Mouse (Mus musculus) hindbrain, embryonic 11.5 days (tissue): ENCODE data around the gene Wfikkn1. TPM values are rescaled to one million over a fixed set of nuclear protein-coding genes. Genes with fewer than 3 reads are reported as not detected.
A peak's percentile ranks its signal among the peaks of the same experiment; 100 is the strongest.

ENCODE experiments used
- ATAC-seq: fragments of 200-750 bp; cut with Nextera tagmentation; 2 replicates; pipeline ENCODE4 v1.8.0; 2017; ENCODE audit warnings: mild to moderate bottlenecking, moderate TSS enrichment, moderate library complexity; ENCODE audit not compliant: low FRiP score
- DNase-seq: peaks from one replicate; pipeline ENCODE4 v3.0.0-alpha.2; 2015; ENCODE audit warnings: low spot score
- H3K27ac ChIP-seq: fragments of 300-500 bp; sonication (generic); 2 replicates; pipeline ENCODE4 v1.5.1; 2014; ENCODE audit warnings: mild to moderate bottlenecking, low read depth, low read length
- H3K27me3 ChIP-seq: fragments of 300-500 bp; sonication (generic); 2 replicates; pipeline ENCODE4 v1.6.1; 2014; ENCODE audit warnings: mild to moderate bottlenecking, low read length, moderate library complexity, mixed read lengths; ENCODE audit not compliant: control insufficient read depth, insufficient read depth
- H3K36me3 ChIP-seq: fragments of 300-500 bp; sonication (generic); 2 replicates; pipeline ENCODE4 v1.6.1; 2014; ENCODE audit warnings: mild to moderate bottlenecking, low read length, moderate library complexity, mixed read lengths; ENCODE audit not compliant: control insufficient read depth, insufficient read depth
- H3K4me1 ChIP-seq: fragments of 300-500 bp; sonication (generic); replicated peaks from 2 replicates; pipeline ENCODE4 v1.6.1; 2014; ENCODE audit warnings: low read length, mixed read lengths; ENCODE audit not compliant: control insufficient read depth, insufficient read depth
- H3K4me2 ChIP-seq: fragments of 300-500 bp; sonication (generic); replicated peaks from 2 replicates; pipeline ENCODE4 v1.6.1; 2014; ENCODE audit warnings: mild to moderate bottlenecking, low read depth, low read length
- H3K4me3 ChIP-seq: fragments of 300-500 bp; sonication (generic); 2 replicates; pipeline ENCODE4 v1.5.1; 2014; ENCODE audit warnings: low read depth, low read length
- H3K9ac ChIP-seq: fragments of 300-500 bp; sonication (generic); 2 replicates; pipeline ENCODE4 v1.6.1; 2014; ENCODE audit warnings: low read depth, low read length
- H3K9me3 ChIP-seq: fragments of 300-500 bp; sonication (generic); 2 replicates; pipeline ENCODE4 v1.6.1; 2016; ENCODE audit warnings: low read length; ENCODE audit not compliant: control insufficient read depth
- WGBS: fragments of 180-500 bp; shearing (Covaris S2); extraction: QIAGEN DNeasy Blood & Tissue Kit; methylation state at CpG from one replicate; pipeline ENCODE4 v1.1.7; 2014; 5-methylcytosine and 5-hydroxymethylcytosine counted together
- polyA plus RNA-seq: library from polyadenylated mRNA; unstranded; fragments of >200 nt; fragmentation: Nextera tagmentation; extraction: Ambion mirVana; gene quantifications from 2 replicates; pipeline ENCODE4 v1.2.1, GENCODE M21; 2014

Wfikkn1 gene
- polyA plus RNA-seq, 1 experiment from 2014 or later, result 0.71 TPM

DNA sequence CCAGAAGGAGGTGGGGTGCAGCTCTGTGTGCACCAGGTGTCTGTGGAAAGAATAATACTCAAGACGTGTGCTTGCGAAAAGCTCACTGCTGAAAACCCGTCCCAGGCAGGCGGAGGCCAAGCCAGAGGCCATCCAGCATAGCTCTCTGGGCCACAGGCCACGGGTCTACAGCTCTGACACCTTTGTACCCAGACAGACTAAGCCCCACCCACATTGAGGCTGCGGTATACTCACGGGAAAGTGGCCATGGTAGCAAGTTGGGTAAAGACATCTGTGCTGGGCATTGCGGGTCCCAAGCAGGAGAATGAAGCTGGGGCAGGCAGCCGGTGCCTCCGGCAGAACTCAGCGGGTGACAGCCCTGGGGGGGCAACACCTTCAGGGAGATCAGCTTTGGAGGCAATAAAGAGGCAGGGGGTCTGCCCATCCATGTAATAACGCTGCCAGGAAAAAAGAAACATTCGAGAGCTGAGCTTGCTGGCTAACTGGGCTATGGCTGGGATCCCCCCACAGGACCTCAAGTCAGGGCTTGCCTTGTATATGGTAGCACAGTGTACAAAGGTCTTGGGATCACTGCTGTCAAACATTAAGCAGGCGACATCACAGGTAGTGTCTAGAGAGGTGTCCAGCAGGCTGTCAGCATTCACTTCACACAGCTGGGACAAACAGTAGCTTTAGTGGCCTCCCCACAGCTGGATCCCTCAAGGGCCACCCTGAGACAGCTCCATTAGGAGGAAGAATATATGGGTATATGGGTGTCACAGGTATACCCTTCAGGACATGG is 41.0 kb downstream of the Wfikkn1 start:
- H3K27me3 ChIP-seq, result no peaks in the 10 kb centered on the region
- no peak overlapping the region for H3K4me3 ChIP-seq
- ATAC-seq (no peak), DNase-seq (no peak)
- H3K36me3 ChIP-seq, result peaks cover 27% of the 10 kb centered on the region
- H3K4me2 ChIP-seq, result no peak overlapping the region
- peaks cover 21% of the 10 kb centered on the region for H3K4me1 ChIP-seq
- no peaks in the 10 kb centered on the region for H3K9me3 ChIP-seq
- no peak overlapping the region for H3K9ac ChIP-seq
- no peak overlapping the region for H3K27ac ChIP-seq
- 84% methylated on average over 14 of the region's 14 CpGs for WGBS

DNA sequence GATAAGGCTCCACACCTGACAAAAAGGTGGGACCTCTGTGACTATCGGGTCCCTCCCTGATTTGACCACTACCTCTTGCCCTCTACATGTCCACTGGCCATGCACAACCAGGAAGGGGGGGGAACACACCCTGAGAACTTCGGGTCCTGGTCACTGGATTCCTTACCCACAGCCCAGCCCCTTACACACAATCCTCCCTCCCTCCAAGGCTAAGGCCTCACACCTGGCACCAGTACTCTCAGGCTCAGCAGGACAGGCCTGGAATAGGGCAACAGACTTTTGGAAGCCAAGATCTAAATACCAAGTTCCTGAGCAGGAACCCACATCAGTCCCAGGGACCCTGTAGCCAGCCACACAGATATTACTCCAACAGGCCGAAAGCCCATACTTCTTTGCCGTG is 41.8 kb downstream of the Wfikkn1 start:
- H3K27ac ChIP-seq, result peak overlapping the region; percentile 27; the same call in 1 of the 2 replicates

DNA sequence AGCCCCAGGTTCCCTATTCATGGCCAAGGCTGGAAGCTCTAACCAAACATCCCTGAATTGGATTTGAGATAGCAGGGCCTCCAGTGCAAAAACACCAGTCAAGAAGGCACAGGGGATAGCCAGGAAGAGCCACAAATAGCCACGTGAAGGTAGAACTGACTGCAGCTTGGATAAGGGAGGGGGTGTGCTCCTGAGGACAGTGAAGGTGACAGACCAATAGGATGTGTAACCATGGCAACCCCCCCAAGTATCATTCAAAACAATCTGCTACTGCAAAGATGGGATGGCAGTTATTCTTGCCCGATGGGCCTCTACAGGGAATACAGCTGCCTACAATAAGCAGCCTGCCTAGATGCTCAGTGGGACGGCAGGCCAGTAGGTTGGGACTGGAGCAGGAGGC is 43.1 kb downstream of the Wfikkn1 start:
- Histone ChIP-seq H3K4me1 (peaks cover 29% of the 10 kb centered on the region), H3K9me3 (no peaks in the 10 kb centered on the region), H3K36me3 (peaks cover 27% of the 10 kb centered on the region), H3K4me3 (no peak overlapping the region), H3K27ac (peak overlapping the region; percentile 66), H3K9ac (no peak overlapping the region; the same call in 1 of the 2 replicates), H3K27me3 (no peaks in the 10 kb centered on the region), H3K4me2 (peak overlapping the region; percentile 76; the same call in 1 of the 2 replicates)
- ATAC-seq (no peak), DNase-seq (peak; percentile 47)
- WGBS, result 28% methylated on average over 3 of the region's 3 CpGs

More for the DNA sequence above, 41.8 kb downstream of the Wfikkn1 start:
- Histone ChIP-seq H3K4me2 (no peak overlapping the region), H3K9me3 (no peaks in the 10 kb centered on the region), H3K4me1 (peaks cover 28% of the 10 kb centered on the region), H3K36me3 (peaks cover 27% of the 10 kb centered on the region), H3K27me3 (no peaks in the 10 kb centered on the region), H3K9ac (no peak overlapping the region), H3K4me3 (no peak overlapping the region)
- ATAC-seq, result no peak
- 86% methylated on average over 4 of the region's 4 CpGs for WGBS
- no peak for DNase-seq

DNA sequence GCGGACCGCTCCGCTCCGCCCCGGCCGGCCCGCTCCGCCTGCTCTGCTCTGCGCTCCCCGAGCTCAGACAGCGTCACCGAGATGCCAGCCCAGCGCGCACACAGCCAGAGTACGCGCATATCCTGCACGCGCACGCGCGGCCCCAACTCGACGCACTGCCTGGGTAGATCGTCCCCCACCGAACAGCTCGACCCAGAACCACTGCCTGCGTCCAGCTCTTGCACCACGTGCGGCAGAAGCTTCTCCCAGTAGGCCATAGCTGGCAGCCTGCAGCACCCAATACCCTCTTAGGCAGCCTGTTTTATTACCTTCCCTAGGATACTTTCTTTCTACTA is 43.6 kb downstream of the Wfikkn1 start, which contains the start of gene Rhbdl1:
TSS of gene Rhbdl1 (minus strand) at position 220 of the 335 bp plus-strand sequence.
- peak within 1 kb of the TSS; percentile 66 for H3K27ac ChIP-seq
- no peaks in the 10 kb centered on the region for H3K27me3 ChIP-seq
- peak within 1 kb of the TSS; percentile 31 for H3K4me3 ChIP-seq
- H3K36me3 ChIP-seq, result peaks cover 26% of the 10 kb centered on the region
- peak within 1 kb of the TSS; percentile 68 for H3K9ac ChIP-seq
- peak; percentile 73 for DNase-seq
- H3K4me1 ChIP-seq, result peaks cover 29% of the 10 kb centered on the region
- H3K9me3 ChIP-seq, result no peaks in the 10 kb centered on the region
- H3K4me2 ChIP-seq, result peak within 1 kb of the TSS; percentile 76
- WGBS, result 3% methylated on average over 24 of the region's 29 CpGs
- 0 out of 2 replicates have a peak, but pooled peaks have one; percentile 8 for ATAC-seq

DNA sequence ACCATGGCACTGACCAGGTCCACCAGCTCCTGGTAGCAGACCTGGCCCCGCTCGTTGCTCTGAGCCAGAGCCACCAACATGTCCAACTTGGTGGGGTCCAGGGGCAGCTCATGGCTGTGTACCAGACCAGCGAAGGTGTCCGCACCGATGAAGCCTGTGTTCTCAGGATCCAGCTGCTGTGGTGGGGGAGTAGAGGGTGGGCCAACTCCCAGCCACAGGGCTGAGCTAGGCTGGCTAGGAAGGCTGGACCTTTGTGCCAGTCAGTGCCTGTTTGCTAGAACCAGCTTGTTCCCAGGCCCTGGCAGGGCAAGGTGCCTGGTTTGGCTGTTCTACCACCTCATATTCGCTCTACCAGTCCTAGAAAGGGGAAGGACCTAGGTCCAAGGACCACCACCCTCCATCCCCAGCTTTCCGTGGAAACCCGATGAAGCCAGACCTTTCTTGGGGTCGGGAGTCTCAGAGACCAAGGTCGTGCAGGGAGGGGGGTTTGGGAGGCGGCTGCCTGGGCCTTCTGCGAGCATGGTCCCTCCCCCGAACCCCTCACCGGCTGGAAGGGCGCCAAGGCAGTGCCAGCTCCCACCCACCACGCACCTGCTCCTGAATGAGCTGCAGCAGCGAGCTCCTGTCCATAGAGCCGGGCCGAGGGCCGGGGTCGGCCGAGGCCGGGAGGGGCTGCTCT is 44.1 kb downstream of the Wfikkn1 start:
- ATAC-seq (no peak), DNase-seq (no peak)
- Histone ChIP-seq H3K4me3 (peak overlapping the region; percentile 31), H3K27me3 (no peaks in the 10 kb centered on the region), H3K36me3 (peaks cover 23% of the 10 kb centered on the region), H3K9me3 (no peaks in the 10 kb centered on the region), H3K4me1 (peaks cover 33% of the 10 kb centered on the region), H3K9ac (peak overlapping the region; percentile 68), H3K27ac (peak overlapping the region; percentile 66), H3K4me2 (peak overlapping the region; percentile 76)
- WGBS, result 27% methylated on average over 21 of the region's 23 CpGs

DNA sequence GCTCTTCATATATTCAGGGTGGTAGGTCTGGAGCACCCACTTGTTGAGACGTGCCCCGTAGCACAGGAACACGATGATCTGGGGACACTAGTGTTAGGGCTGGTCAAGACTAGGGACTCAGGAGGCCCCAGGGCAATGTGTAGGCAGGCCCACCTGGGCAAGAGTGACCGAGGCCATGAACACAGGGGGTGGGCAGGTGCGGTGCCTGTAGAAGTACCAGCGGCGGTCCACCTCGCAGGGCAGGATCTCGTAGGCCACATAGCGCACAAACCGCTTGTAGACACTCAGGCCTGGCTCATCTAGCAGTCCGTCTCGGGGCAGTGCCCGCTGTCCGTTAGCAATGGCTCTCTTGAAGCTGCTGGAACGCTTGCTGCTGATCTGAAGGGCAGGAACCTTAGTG is 44.8 kb downstream of the Wfikkn1 start:
- peaks cover 37% of the 10 kb centered on the region for H3K4me1 ChIP-seq

DNA sequence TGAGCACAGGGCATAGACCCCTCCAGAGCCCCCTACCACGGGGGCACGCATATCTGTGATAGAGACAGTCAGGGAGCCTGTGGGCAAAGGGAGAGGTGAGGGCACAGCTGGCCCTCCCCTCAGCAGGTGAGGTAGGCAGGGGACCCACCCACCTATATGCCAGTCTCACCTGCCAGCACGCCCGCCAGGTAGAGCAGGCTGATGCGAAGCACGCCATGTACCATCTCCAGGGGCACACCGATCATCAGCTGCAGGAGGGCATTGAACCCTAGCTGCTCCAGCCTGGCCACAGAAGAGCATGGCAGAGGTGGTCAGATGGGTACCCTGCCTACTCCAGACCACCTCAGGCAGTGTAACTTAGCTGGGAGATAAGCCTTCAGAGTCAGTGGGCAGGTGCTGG is 45.4 kb downstream of the Wfikkn1 start:
- H3K4me1 ChIP-seq, result peaks cover 37% of the 10 kb centered on the region

More for the DNA sequence above, 44.8 kb downstream of the Wfikkn1 start:
- Histone ChIP-seq H3K4me3 (no peak overlapping the region; the same call in 1 of the 2 replicates), H3K27ac (no peak overlapping the region), H3K9me3 (no peaks in the 10 kb centered on the region), H3K9ac (no peak overlapping the region), H3K27me3 (no peaks in the 10 kb centered on the region), H3K4me2 (peak overlapping the region; percentile 76; the same call in 1 of the 2 replicates), H3K36me3 (peaks cover 26% of the 10 kb centered on the region)
- DNase-seq (no peak), ATAC-seq (no peak)
- WGBS, result 93% methylated on average over 16 of the region's 16 CpGs

DNA sequence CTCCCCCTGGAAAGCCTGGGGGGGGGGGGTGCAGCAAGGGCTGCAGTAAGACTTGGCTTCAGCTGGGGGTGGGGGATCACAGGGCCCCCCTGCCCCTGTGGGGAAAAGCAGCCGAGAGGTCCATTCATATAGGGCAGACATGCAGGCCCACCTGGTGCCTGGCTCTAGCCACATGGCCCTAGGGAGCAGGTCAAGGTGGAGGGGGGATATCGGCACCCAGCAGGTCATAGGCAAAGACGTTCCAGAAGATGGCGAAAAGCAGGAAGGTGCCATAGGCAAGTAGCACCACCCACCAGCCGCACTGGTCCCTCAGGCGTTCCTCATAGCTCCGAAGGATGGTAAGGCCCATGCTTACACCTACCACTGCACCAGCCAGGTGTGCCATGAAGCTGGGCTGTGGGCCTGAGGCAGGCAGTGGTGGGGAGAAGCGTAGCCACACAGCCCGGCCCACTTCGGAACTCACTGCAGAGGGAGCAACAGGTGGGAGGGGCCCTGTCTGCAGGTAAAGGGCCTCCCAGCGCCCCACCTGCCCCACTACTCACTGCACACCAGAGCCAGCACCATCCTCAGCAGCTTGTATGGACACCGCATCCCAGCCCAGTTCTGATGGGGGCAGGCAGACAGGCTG is 45.9 kb downstream of the Wfikkn1 start:
- H3K9ac ChIP-seq, result no peak overlapping the region
- H3K4me2 ChIP-seq, result peak overlapping the region; percentile 91
- H3K27ac ChIP-seq, result peak overlapping the region; percentile 24; the same call in 1 of the 2 replicates
- WGBS, result 92% methylated on average over 12 of the region's 12 CpGs
- peaks cover 16% of the 10 kb centered on the region for H3K36me3 ChIP-seq
- no peak for ATAC-seq
- no peaks in the 10 kb centered on the region for H3K27me3 ChIP-seq
- H3K9me3 ChIP-seq, result no peaks in the 10 kb centered on the region
- DNase-seq, result no peak
- peak overlapping the region; percentile 83; the same call in 1 of the 2 replicates for H3K4me3 ChIP-seq
- peaks cover 39% of the 10 kb centered on the region for H3K4me1 ChIP-seq

More for the DNA sequence above, 45.4 kb downstream of the Wfikkn1 start:
- H3K27ac ChIP-seq, result no peak overlapping the region
- DNase-seq (no peak), ATAC-seq (no peak)
- WGBS, result 90% methylated on average over 7 of the region's 7 CpGs
- no peaks in the 10 kb centered on the region for H3K9me3 ChIP-seq
- H3K4me3 ChIP-seq, result no peak overlapping the region
- H3K27me3 ChIP-seq, result no peaks in the 10 kb centered on the region
- H3K36me3 ChIP-seq, result peaks cover 21% of the 10 kb centered on the region
- H3K9ac ChIP-seq, result no peak overlapping the region
- H3K4me2 ChIP-seq, result peak overlapping the region; percentile 7; the same call in 1 of the 2 replicates
